Mouse (Mus musculus): ENCODE measurements around the gene Tbc1d2b. TPM values are rescaled to one million over a fixed set of nuclear protein-coding genes. Genes with fewer than 3 reads are reported as not detected.

Tbc1d2b gene
- polyA plus RNA-seq, 1 experiment from 2014 or later: 6.8 TPM

DNA sequence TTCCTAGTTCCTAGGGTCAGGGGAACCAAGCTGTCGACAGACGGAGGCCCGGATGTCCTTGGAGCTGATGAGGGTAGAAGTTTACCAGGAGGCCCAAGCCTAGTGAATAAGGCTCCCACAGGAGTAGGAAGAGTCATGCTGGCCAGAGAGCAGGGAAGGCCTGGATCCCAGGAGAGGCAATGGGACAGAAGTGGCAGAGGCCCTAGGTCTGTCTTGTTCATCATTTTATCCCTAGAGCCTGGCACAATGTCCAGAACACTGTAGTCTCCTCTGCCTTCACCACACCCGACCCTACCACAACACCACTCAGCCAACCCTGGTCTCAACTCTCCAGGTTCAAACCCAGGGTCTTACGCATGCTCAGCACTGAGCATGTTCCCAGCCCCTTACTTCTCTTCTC lies 5.3 kb upstream of the Tbc1d2b start:
- Histone ChIP-seq H3K4me2 (no peak overlapping the region), H3K9ac (no peak overlapping the region), H3K4me3 (no peak overlapping the region), H3K9me3 (no peaks in the 10 kb centered on the region), H3K27me3 (no peaks in the 10 kb centered on the region; the same call in 1 of the 2 replicates), H3K36me3 (no peaks in the 10 kb centered on the region), H3K27ac (replicated peaks) (no peak overlapping the region), H3K4me1 (replicated peaks) (peaks cover 3% of the 10 kb centered on the region)
- no peak for ATAC-seq (ENCODE audit: low read depth)
- 91% methylated on average over 5 of the region's 5 CpGs for WGBS

DNA sequence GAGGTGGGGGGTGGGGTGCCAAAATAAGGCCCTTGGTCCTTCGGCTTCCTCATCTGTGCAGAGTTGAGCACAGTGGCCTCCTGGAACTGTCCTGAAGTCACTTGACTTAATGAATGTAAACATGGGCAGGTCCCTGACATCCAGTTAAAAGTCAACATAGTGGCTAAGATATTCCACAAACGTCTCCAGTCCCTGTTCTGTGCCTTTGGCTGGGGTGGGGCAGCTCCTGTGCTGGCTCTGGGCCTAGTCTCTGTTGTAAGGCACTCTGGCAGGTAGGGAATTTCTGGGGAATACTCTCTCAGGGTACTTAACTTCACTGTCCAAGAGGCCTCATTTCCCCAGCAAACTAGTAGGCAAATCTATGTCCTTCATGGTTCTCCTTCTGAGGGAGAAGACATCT lies 4.9 kb upstream of the Tbc1d2b start:
- Histone ChIP-seq H3K4me3 (no peak overlapping the region), H3K36me3 (no peaks in the 10 kb centered on the region), H3K27me3 (no peaks in the 10 kb centered on the region; the same call in 1 of the 2 replicates), H3K4me2 (no peak overlapping the region), H3K27ac (replicated peaks) (no peak overlapping the region), H3K9ac (no peak overlapping the region), H3K4me1 (replicated peaks) (peaks cover 5% of the 10 kb centered on the region), H3K9me3 (no peaks in the 10 kb centered on the region)
- ATAC-seq (ENCODE audit: low read depth): no peak
- WGBS: 69% methylated on average over 2 of the region's 2 CpGs

DNA sequence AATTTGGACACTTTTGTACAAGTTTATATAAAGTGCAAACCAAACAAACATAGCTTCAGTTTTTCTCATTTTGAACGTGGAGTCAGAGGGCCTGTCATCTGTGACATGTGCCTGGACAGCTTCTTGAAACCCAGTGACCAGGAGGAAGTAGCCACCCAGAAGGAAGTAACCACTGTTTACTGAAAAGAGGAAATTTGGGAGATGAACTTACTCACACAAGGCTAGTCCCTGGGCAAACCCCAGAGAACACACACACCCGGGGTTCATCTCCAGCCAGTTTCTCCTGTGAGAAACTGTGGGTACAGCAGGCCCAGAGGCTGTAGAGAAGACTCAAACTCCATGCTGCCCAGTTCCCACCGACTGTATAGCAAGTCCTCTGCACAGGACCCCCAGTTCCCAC lies 3.9 kb upstream of the Tbc1d2b start:
- H3K9ac ChIP-seq: no peak overlapping the region
- no peak for ATAC-seq (ENCODE audit: low read depth)
- WGBS: 81% methylated on average over 3 of the region's 3 CpGs

DNA sequence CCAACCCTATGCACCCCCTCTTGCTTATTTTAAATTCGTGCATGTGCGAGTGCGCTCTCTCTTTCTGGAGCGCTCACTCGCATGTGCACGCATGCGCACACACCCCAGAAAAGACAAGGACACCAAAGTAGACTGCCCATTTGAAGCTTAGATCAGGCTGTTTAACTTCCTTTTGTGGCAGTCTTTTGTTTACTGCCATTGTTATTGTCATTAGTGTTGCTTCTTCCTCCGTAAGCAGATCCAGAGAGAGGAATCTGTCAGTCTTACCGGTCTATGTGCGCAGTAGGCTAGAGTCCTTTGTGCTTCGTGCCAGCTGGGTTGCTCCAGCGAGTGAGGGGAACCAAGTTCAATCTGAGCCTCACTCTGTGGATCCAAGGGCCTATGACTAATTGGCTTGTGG lies 1.7 kb upstream of the Tbc1d2b start:
- 74% methylated on average over 12 of the region's 12 CpGs for WGBS
- Histone ChIP-seq H3K4me1 (replicated peaks) (peaks cover 26% of the 10 kb centered on the region), H3K27me3 (no peaks in the 10 kb centered on the region; the same call in 1 of the 2 replicates), H3K4me2 (no peak overlapping the region), H3K9me3 (no peaks in the 10 kb centered on the region), H3K9ac (no peak overlapping the region), H3K36me3 (no peaks in the 10 kb centered on the region), H3K4me3 (no peak overlapping the region), H3K27ac (replicated peaks) (no peak overlapping the region)
- no peak for ATAC-seq (ENCODE audit: low read depth)

More for the DNA sequence above, 3.9 kb upstream of the Tbc1d2b start:
- Histone ChIP-seq H3K4me1 (replicated peaks) (peaks cover 11% of the 10 kb centered on the region), H3K27ac (replicated peaks) (no peak overlapping the region), H3K36me3 (no peaks in the 10 kb centered on the region), H3K27me3 (no peaks in the 10 kb centered on the region; the same call in 1 of the 2 replicates), H3K4me2 (no peak overlapping the region), H3K9me3 (no peaks in the 10 kb centered on the region), H3K4me3 (no peak overlapping the region)

DNA sequence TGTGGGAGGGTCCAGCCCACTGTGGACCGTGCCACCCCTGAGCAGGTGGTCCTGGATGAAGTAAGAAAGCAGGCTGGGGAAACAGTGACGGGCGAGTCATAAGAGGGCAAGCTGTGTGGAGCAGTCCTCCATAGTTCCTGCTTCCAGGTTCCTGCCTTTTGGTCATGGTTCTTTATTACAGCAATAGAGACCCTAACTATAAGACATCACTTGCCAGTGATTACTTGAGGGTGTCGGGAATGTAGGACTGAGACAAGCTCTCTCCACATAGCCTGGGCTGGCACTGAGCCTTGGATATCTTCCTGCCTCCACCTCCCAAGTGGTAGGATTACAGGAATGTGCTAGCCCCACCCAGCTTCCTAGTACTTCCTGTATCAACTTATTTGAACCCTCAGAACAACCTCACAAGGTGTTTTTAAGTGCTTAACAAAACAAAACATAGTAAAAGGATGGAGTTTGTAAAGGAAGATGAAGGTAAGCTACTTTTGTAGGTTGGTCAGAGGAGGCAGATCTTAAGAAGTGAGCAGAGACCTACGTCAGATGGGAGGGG lies 1.0 kb upstream of the Tbc1d2b start:
- 60% methylated on average over 5 of the region's 5 CpGs for WGBS
- no peak overlapping the region for H3K4me3 ChIP-seq

DNA sequence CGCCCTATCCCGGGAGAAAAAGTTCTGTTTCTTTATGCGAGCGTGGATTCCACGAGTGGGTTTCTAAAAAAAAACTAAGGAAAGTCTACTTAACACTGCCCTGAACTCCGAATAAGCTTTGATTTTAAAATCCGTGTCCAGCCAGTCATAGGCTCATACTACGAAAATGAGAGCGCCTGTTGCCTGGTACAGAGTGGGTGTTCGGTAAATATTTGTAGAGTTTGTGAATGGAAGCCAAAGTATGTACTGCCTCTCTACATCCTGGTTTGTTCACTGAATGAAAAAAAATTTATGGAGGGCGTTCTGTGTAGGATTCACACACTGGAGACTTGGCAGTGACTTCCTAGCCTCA lies 316 bp upstream of the Tbc1d2b start:
- peak; percentile 16 for ATAC-seq (ENCODE audit: low read depth)

More for the DNA sequence above, 1.0 kb upstream of the Tbc1d2b start:
- Histone ChIP-seq H3K27me3 (no peaks in the 10 kb centered on the region; the same call in 1 of the 2 replicates), H3K4me1 (replicated peaks) (peaks cover 26% of the 10 kb centered on the region), H3K27ac (replicated peaks) (no peak overlapping the region), H3K36me3 (no peaks in the 10 kb centered on the region), H3K9ac (no peak overlapping the region), H3K9me3 (no peaks in the 10 kb centered on the region), H3K4me2 (no peak overlapping the region)
- no peak for ATAC-seq (ENCODE audit: low read depth)

DNA sequence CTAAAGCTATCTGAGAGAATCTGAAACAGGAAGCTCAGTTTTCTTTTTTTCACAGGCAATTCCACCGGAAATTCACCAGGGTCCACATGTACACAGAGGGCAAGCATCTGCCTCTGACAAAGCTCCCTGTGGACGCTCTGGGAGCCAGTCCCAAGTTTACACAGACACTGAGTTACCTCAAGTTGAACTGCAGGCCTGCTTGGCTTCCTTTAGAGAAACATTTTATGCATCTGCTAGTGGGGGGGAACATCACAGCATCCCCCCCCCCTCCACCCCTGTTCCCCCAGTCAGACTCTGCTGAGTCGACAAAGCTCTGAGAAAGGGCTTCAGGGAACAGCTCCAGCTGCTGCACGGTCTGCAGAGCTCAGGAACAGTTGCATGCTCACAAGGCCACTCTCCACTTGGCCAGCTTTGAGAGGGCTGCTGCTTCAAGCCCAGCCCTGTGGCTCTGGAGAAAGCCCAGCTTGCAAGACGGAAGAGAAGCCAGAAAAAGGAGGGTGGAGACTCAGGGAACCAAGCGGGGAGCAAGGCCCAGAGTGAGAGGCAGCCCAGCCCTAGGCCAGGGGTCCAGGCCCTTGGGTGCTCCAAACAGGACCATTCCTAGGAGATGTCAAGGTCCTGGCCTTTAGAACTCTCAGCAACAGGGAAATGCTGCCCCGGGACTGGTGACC lies 1.5 kb downstream of the Tbc1d2b start:
- Histone ChIP-seq H3K9ac (peak overlapping the region; percentile 85), H3K9me3 (no peaks in the 10 kb centered on the region), H3K4me2 (peak overlapping the region; percentile 91), H3K36me3 (no peaks in the 10 kb centered on the region), H3K27ac (replicated peaks) (peak overlapping the region; percentile 49; the same call in 1 of the 2 replicates), H3K4me1 (replicated peaks) (peaks cover 26% of the 10 kb centered on the region), H3K27me3 (no peaks in the 10 kb centered on the region; the same call in 1 of the 2 replicates), H3K4me3 (peak overlapping the region; percentile 80)
- 31% methylated on average over 7 of the region's 7 CpGs for WGBS
- peak; percentile 6; the same call in 1 of the 2 replicates for ATAC-seq (ENCODE audit: low read depth)

More for the DNA sequence above, 316 bp upstream of the Tbc1d2b start:
- peak overlapping the region; percentile 80 for H3K4me3 ChIP-seq
- peak overlapping the region; percentile 85 for H3K9ac ChIP-seq
- no peaks in the 10 kb centered on the region; the same call in 1 of the 2 replicates for H3K27me3 ChIP-seq
- H3K36me3 ChIP-seq: no peaks in the 10 kb centered on the region
- no peak overlapping the region for H3K27ac ChIP-seq (replicated peaks)
- no peaks in the 10 kb centered on the region for H3K9me3 ChIP-seq
- H3K4me2 ChIP-seq: peak overlapping the region; percentile 91
- WGBS: 17% methylated on average over 11 of the region's 11 CpGs
- H3K4me1 ChIP-seq (replicated peaks): peaks cover 26% of the 10 kb centered on the region

DNA sequence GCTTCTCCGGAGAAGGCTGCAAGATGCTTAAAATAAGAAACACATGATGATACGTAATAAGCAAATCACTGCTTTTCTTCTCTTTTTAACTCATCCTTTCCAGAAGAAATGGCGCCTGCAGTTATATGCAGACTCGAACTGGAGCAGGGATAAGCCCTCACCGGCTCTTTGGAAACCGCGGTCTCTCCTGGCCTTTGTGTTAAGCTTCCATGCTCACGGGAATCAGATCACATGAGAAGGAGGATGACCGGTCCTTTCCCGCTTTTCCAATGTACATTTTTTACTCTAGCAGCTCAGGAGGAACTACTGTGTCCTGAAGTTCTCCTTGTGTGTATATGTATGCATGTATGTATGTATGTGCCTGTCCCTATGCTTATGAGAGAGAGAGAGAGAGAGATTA lies 3.7 kb downstream of the Tbc1d2b start:
- H3K36me3 ChIP-seq: no peaks in the 10 kb centered on the region

DNA sequence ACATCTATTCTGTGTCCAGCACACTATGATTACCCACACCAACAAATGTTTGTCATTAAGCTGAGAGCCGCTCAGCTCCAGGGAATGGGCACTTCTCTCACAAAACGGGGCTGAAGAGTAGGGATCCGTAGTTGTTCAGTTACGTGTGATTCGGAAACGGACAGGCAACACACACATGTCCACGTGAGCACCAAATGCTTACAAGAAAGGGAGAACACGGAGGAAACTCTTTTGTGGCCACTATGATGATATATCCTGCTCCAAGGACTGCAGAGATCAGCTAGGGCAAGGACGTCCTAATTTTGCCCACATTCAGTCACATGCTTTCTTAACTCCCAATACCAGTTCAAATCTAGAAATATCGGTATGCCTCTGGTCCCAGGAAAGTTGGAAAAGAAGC lies 4.5 kb downstream of the Tbc1d2b start:
- peaks cover 27% of the 10 kb centered on the region for H3K4me1 ChIP-seq (replicated peaks)
- no peaks in the 10 kb centered on the region for H3K9me3 ChIP-seq
- no peaks in the 10 kb centered on the region for H3K36me3 ChIP-seq
- no peak overlapping the region for H3K27ac ChIP-seq (replicated peaks)
- 93% methylated on average over 10 of the region's 10 CpGs for WGBS
- no peak for ATAC-seq (ENCODE audit: low read depth)
- H3K4me2 ChIP-seq: no peak overlapping the region
- H3K4me3 ChIP-seq: no peak overlapping the region
- no peak overlapping the region for H3K9ac ChIP-seq
- no peaks in the 10 kb centered on the region for H3K27me3 ChIP-seq

More for the DNA sequence above, 3.7 kb downstream of the Tbc1d2b start:
- WGBS: 93% methylated on average over 10 of the region's 10 CpGs
- H3K4me3 ChIP-seq: no peak overlapping the region
- no peak overlapping the region for H3K9ac ChIP-seq
- no peaks in the 10 kb centered on the region; the same call in 1 of the 2 replicates for H3K27me3 ChIP-seq
- peaks cover 26% of the 10 kb centered on the region for H3K4me1 ChIP-seq (replicated peaks)
- no peaks in the 10 kb centered on the region for H3K9me3 ChIP-seq
- no peak overlapping the region for H3K4me2 ChIP-seq
- no peak overlapping the region for H3K27ac ChIP-seq (replicated peaks)
- no peak for ATAC-seq (ENCODE audit: low read depth)

DNA sequence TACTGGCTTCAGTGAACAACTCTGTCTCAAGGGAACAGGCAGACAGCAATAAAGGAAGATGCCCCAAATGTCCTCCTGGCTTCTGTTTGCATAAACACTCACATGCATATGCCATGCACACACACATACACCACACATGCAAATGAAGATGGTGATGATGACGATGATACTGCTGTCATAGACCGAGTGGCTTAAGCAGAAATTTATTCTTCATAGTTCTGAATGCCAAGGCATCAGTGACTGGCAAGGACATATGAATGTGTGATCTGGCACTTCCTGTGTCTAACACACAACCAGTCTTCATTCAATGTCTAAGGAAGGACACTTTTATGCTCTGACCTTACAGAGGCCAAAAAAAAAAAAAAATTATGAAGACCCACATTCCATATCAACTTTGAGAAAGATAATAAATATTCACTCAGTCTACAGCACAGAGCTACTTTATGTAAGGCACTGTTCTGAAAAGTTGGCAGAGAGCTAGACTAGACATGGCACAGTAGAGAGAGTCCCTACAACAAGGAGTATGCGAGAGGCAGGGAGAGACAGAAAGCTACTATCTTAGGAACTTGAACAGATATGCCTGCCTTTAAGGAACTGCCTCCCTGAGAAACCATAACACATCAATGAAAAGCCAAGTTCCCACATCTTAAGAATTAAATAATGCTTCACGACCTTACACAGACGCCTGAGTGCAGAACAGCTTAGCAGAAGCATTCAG lies 5.1 kb downstream of the Tbc1d2b start:
- no peak overlapping the region for H3K4me2 ChIP-seq
- no peaks in the 10 kb centered on the region for H3K27me3 ChIP-seq
- no peaks in the 10 kb centered on the region for H3K36me3 ChIP-seq
- no peak overlapping the region for H3K9ac ChIP-seq
- no peak for ATAC-seq (ENCODE audit: low read depth)
- H3K27ac ChIP-seq (replicated peaks): no peak overlapping the region
- 90% methylated on average over 5 of the region's 5 CpGs for WGBS
- H3K4me1 ChIP-seq (replicated peaks): peaks cover 27% of the 10 kb centered on the region
- no peaks in the 10 kb centered on the region for H3K9me3 ChIP-seq
- H3K4me3 ChIP-seq: no peak overlapping the region

DNA sequence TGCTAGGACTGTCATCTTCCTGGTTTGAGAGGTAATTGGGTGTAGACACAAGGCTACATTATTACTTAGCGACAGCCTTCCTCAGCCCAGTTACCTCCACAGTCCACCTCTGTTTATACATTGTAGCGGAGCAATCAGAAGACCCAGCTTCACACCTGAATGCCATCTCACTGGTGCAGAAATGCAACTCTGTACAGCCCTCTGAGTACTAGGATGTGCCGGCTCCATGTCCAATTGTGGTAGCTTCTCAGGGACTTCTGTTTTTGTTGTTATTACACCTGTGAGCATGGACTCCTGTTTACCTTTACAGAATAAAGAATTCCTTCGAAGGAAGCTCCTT lies 7.3 kb downstream of the Tbc1d2b start:
- Histone ChIP-seq H3K27me3 (no peaks in the 10 kb centered on the region), H3K4me3 (no peak overlapping the region), H3K4me1 (replicated peaks) (0 out of 2 replicates have a peak, but pooled peaks cover 11% of the 10 kb centered on the region), H3K9ac (no peak overlapping the region), H3K36me3 (no peaks in the 10 kb centered on the region), H3K9me3 (no peaks in the 10 kb centered on the region), H3K4me2 (no peak overlapping the region), H3K27ac (replicated peaks) (no peak overlapping the region)
- no peak for ATAC-seq (ENCODE audit: low read depth)
- 95% methylated on average over 4 of the region's 4 CpGs for WGBS

DNA sequence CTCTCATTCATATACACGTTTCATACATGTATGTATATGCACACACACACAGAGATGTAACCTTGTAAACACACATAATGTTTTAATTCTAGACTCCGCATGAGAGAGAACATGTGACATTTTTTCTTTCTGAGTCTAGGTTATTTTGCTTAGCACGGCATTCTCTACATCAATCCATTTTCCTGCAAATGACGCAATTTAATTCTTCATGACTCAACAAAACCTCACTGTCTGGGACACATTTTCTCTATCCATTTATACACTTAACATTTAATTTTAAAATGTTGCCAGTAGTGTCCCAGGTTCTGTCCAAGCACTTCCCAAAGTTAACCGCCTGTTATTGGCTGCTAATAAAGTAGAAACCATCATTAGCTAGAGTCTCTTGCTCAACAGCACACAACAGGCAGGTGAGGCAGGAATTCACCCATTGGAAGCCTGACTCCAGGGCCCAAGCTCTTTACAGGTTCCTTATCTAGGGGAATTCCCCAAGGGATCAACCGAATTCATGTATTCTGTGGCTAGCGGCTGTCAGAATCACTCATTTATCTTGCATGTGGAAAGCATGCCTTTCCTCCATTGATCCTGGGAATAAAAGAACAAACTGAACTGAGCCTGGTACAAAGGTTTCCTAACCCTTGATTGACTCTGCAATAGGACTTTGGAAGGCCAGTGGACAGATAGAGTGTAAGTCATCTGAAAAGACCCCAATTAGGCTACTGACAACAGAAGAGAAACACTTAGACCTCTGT lies 7.8 kb downstream of the Tbc1d2b start:
- Histone ChIP-seq H3K4me1 (replicated peaks) (0 out of 2 replicates have a peak, but pooled peaks cover 6% of the 10 kb centered on the region), H3K4me3 (no peak overlapping the region), H3K4me2 (no peak overlapping the region), H3K27ac (replicated peaks) (no peak overlapping the region), H3K36me3 (no peaks in the 10 kb centered on the region), H3K9ac (no peak overlapping the region), H3K27me3 (no peaks in the 10 kb centered on the region), H3K9me3 (no peaks in the 10 kb centered on the region)
- no peak for ATAC-seq (ENCODE audit: low read depth)
- 89% methylated on average over 7 of the region's 7 CpGs for WGBS

Data from neural tube, embryonic 13.5 days (tissue).